Comparison of ENCODE assay signal across 8 mouse cellular contexts in the genomic region with DNA sequence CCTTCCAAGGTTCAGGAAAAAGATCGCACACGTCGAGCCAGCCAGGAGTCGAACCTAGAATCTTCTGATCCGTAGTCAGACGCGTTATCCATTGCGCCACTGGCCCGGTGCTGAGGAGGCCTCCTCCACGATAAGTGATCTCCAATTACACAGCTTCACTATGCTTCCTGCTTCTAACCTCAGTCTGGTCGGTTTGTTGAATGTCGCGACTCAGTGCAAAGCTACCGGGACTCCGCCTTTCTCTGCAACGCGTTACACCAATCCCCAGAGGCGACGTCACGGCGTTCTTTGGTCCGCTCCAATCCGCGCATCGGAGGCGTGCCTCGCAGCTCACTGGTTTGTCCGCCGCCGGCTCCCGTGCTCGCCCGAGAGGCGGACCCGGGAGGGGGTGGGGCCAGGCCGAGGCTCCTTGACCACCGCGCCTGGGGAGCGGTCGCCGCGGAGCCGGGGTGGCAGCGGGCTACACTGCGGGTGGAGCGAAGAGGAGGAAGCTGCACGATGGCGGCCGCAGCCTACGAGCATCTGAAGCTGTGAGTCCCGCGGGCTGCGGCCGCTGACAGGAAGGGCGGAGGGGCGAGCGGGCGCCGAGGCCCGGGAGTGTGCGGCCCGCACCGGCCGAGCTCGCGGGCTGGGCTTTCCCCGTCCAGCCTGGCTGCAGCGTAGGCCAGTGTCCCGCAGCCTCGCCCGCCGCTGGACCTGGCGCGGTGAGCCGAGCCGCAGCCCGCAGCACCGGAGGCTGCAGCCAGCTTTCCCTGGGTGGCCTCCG. TPM values are rescaled to one million over a fixed set of nuclear protein-coding genes. Genes with fewer than 3 reads are reported as not detected.
DNase-seq lines count a peak whose midpoint lies in the region; ATAC-seq lines count a peak whose summit lies in the region.

A gene (plus strand): TSS at position 368 of the 766 bp plus-strand sequence.

- peak within 1 kb of the TSS; percentile 97 for H3K9ac ChIP-seq in kidney, embryonic 15.5 days

- ATAC-seq in erythroblast, adult 5-6 weeks (replicated peaks; ENCODE audit: low FRiP score, poor library complexity, severe bottlenecking): peak; percentile 88
- peak; percentile 99 for ATAC-seq in kidney, embryonic 15.5 days (replicated peaks; ENCODE audit: low FRiP score)
- peak; percentile 97 for ATAC-seq in monocyte, adult 5-6 weeks (replicated peaks; ENCODE audit: insufficient number of reproducible peaks, low FRiP score, low TSS enrichment, poor library complexity, severe bottlenecking)

- WGBS in heart, embryonic 10.5 days: under 1% methylated on average over 78 of the region's 79 CpGs
- WGBS in kidney, embryonic 15.5 days: under 1% methylated on average over 66 of the region's 79 CpGs

- peaks cover 7% of the 10 kb centered on the region; the same call in 1 of the 2 replicates for H3K4me1 ChIP-seq in heart, embryonic 10.5 days
- peaks cover 33% of the 10 kb centered on the region for H3K4me1 ChIP-seq in kidney, embryonic 15.5 days

- no peaks in the 10 kb centered on the region for H3K9me3 ChIP-seq in heart, embryonic 10.5 days
- H3K9me3 ChIP-seq in kidney, embryonic 15.5 days (replicated peaks): no peaks in the 10 kb centered on the region

- H3K4me3 ChIP-seq in heart, embryonic 10.5 days: peak within 1 kb of the TSS; percentile 97
- peak within 1 kb of the TSS; percentile 84 for H3K4me3 ChIP-seq in kidney, embryonic 15.5 days (replicated peaks)

- H3K4me2 ChIP-seq in kidney, embryonic 15.5 days: peak within 1 kb of the TSS; percentile 64

- H3K27me3 ChIP-seq in heart, embryonic 10.5 days (ENCODE audit: insufficient read depth, poor library complexity, severe bottlenecking): no peaks in the 10 kb centered on the region
- no peaks in the 10 kb centered on the region for H3K27me3 ChIP-seq in kidney, embryonic 15.5 days

- peak; percentile 94 to 95 for DNase-seq in B cell, adult 2 months
- DNase-seq in brain, adult 2 months (ENCODE audit: low read depth, low spot score): peak; percentile 100
- peak; percentile 100 for DNase-seq in heart, embryonic 10.5 days (ENCODE audit: low spot score)
- DNase-seq in liver: peak; percentile 99
- DNase-seq in spleen, postnatal 4 days (ENCODE audit: low spot score in 2 of 2): peak; percentile 98 to 99

- H3K27ac ChIP-seq in heart, embryonic 10.5 days: peak within 1 kb of the TSS; percentile 95
- peak within 1 kb of the TSS; percentile 96 for H3K27ac ChIP-seq in kidney, embryonic 15.5 days

- H3K36me3 ChIP-seq in heart, embryonic 10.5 days: no peaks in the 10 kb centered on the region
- H3K36me3 ChIP-seq in kidney, embryonic 15.5 days: no peaks in the 10 kb centered on the region

RNA-seq across cellular contexts. Expression of the gene that starts here (rescaled TPM):
- 12.7 and 15.5 TPM in 2 replicates for total RNA-seq in erythroblast, adult 5-6 weeks (2015; ENCODE audit: low replicate concordance)
- 12.8 and 13.4 TPM in 2 replicates for total RNA-seq in erythroblast, adult 5-6 weeks (2017; ENCODE audit: low replicate concordance)
- 42.6 and 48.6 TPM in 2 replicates for polyA plus RNA-seq in heart, embryonic 10.5 days (2016; fragmentation: Nextera tagmentation; extraction: Ambion mirVana)
- polyA plus RNA-seq in kidney, embryonic 15.5 days (2015; fragmentation: Nextera tagmentation; extraction: Ambion mirVana): 56.1 and 64.2 TPM in 2 replicates
- 44.7 to 69.1 TPM (median 57.9 TPM) in 3 replicates for total RNA-seq in monocyte, adult 5-6 weeks (2017)

Comparison
In these comparisons a context has a peak if more than half of its experiments do, and no peak if none do; other contexts are left out.
1. Peak in every context shown above with its lines: DNase-seq, ATAC-seq, H3K4me3 ChIP-seq and H3K27ac ChIP-seq.